Mouse (Mus musculus) liver, postnatal 0 days (tissue): ENCODE data around the gene Hist1h1t. TPM values are rescaled to one million over a fixed set of nuclear protein-coding genes. Genes with fewer than 3 reads are reported as not detected.
A peak's percentile ranks its signal among the peaks of the same experiment; 100 is the strongest.

Experiments
- ATAC-seq: fragments of 200-750 bp; cut with Nextera tagmentation; 2 replicates; pipeline ENCODE4 v1.8.0; 2017; ENCODE audit warnings: mild to moderate bottlenecking, moderate library complexity
- DNase-seq: peaks from one replicate; pipeline ENCODE4 v3.0.0-alpha.2; 2016
- H3K27ac ChIP-seq: fragments of 300-500 bp; sonication (generic); 2 replicates; pipeline ENCODE4 v1.5.1; 2014; ENCODE audit warnings: antibody characterized with exemption, moderate library complexity, mild to moderate bottlenecking, low read depth
- H3K27me3 ChIP-seq: fragments of 300-500 bp; sonication (generic); 2 replicates; pipeline ENCODE4 v1.6.1; 2014; ENCODE audit warnings: low read length, control low read depth, mixed read lengths; ENCODE audit not compliant: insufficient read depth
- H3K36me3 ChIP-seq: fragments of 300-500 bp; sonication (generic); replicated peaks from 2 replicates; pipeline ENCODE4 v1.6.1; 2014; ENCODE audit warnings: mild to moderate bottlenecking, control low read depth, low read length, moderate library complexity, mixed read lengths; ENCODE audit not compliant: insufficient read depth
- H3K4me1 ChIP-seq: fragments of 300-500 bp; sonication (generic); 2 replicates; pipeline ENCODE4 v1.6.1; 2014; ENCODE audit warnings: antibody characterized with exemption, mild to moderate bottlenecking, control low read depth; ENCODE audit not compliant: insufficient read depth
- H3K4me2 ChIP-seq: fragments of 300-500 bp; sonication (generic); 2 replicates; pipeline ENCODE4 v1.6.1; 2014; ENCODE audit warnings: low read depth, mild to moderate bottlenecking, low read length, moderate library complexity, mixed read lengths
- H3K4me3 ChIP-seq: fragments of 300-500 bp; sonication (generic); 2 replicates; pipeline ENCODE4 v1.5.1; 2014; ENCODE audit warnings: low read depth, low read length
- H3K9ac ChIP-seq: fragments of 300-500 bp; sonication (generic); replicated peaks from 2 replicates; pipeline ENCODE4 v1.6.1; 2014; ENCODE audit warnings: mild to moderate bottlenecking, moderate library complexity
- H3K9me3 ChIP-seq: fragments of 300-500 bp; sonication (generic); 2 replicates; pipeline ENCODE4 v1.6.1; 2016; ENCODE audit warnings: mild to moderate bottlenecking, control low read depth, low read length, mixed read lengths
- CTCF ChIP-seq: sonication (generic); IDR thresholded peaks from 2 replicates; pipeline ENCODE4 v1.5.1; 2016; ENCODE audit warnings: antibody characterized with exemption, low read depth
- EP300 ChIP-seq: IDR thresholded peaks from 2 replicates; pipeline ENCODE4 v1.6.1; 2016; ENCODE audit warnings: antibody characterized with exemption, low read depth, mild to moderate bottlenecking
- WGBS: fragments of 180-500 bp; shearing (Covaris S2); extraction: QIAGEN DNeasy Blood & Tissue Kit; methylation state at CpG from one replicate; pipeline ENCODE4 v1.1.7; 2014; ENCODE audit not compliant: insufficient replicate concordance; 5-methylcytosine and 5-hydroxymethylcytosine counted together
- polyA plus RNA-seq: library from polyadenylated mRNA; unstranded; fragments of >200 nt; fragmentation: Nextera tagmentation; extraction: Ambion mirVana; gene quantifications from 2 replicates; pipeline ENCODE4 v1.2.1, GENCODE M21; 2015

Gene Hist1h1t
- polyA plus RNA-seq, 1 experiment from 2014 or later: not detected

GRCm38 (mm10) chr13:23729192-23729525, 33.5 kb downstream of the Hist1h1t start:
- 51% methylated on average over 9 of the region's 9 CpGs for WGBS
- H3K9ac ChIP-seq: no peak overlapping the region
- peaks cover 15% of the 10 kb centered on the region for H3K4me1 ChIP-seq
- TF ChIP-seq CTCF: no peak
- no peak for TF ChIP-seq EP300
- H3K9me3 ChIP-seq: no peaks in the 10 kb centered on the region
- H3K27ac ChIP-seq: peak overlapping the region; percentile 39
- H3K36me3 ChIP-seq: no peaks in the 10 kb centered on the region
- no peaks in the 10 kb centered on the region for H3K27me3 ChIP-seq
- ATAC-seq: no peak
- H3K4me2 ChIP-seq: no peak overlapping the region
- no peak overlapping the region for H3K4me3 ChIP-seq
- peak; percentile 11 for DNase-seq

GRCm38 (mm10) chr13:23729706-23730105, 34.1 kb downstream of the Hist1h1t start:
- H3K27me3 ChIP-seq: no peaks in the 10 kb centered on the region
- DNase-seq (peak; percentile 13), ATAC-seq (no peak)
- H3K27ac ChIP-seq: peak overlapping the region; percentile 39; the same call in 1 of the 2 replicates
- no peaks in the 10 kb centered on the region for H3K36me3 ChIP-seq
- no peak overlapping the region for H3K4me3 ChIP-seq
- H3K4me2 ChIP-seq: no peak overlapping the region
- peaks cover 15% of the 10 kb centered on the region for H3K4me1 ChIP-seq
- TF ChIP-seq CTCF (no peak), EP300 (no peak)
- no peak overlapping the region for H3K9ac ChIP-seq
- 84% methylated on average over 5 of the region's 5 CpGs for WGBS
- no peaks in the 10 kb centered on the region for H3K9me3 ChIP-seq

- 49% methylated on average over 8 of the region's 8 CpGs for WGBS
- Histone ChIP-seq H3K36me3 (no peaks in the 10 kb centered on the region), H3K9me3 (no peaks in the 10 kb centered on the region), H3K4me2 (peak overlapping the region; percentile 10), H3K27ac (no peak overlapping the region), H3K4me3 (no peak overlapping the region), H3K27me3 (no peaks in the 10 kb centered on the region), H3K9ac (no peak overlapping the region), H3K4me1 (peaks cover 15% of the 10 kb centered on the region)
- TF ChIP-seq EP300: peak; percentile 17; the same call in 1 of the 2 replicates
- TF ChIP-seq CTCF: no peak
- DNase-seq: peak; percentile 69
- peak; percentile 92 for ATAC-seq
Measured at GRCm38 (mm10) chr13:23730479-23730878, 34.9 kb downstream of the Hist1h1t start.

- Histone ChIP-seq H3K4me2 (no peak overlapping the region), H3K27me3 (no peaks in the 10 kb centered on the region), H3K4me3 (no peak overlapping the region), H3K9ac (no peak overlapping the region), H3K4me1 (peaks cover 15% of the 10 kb centered on the region), H3K9me3 (no peaks in the 10 kb centered on the region), H3K27ac (no peak overlapping the region), H3K36me3 (no peaks in the 10 kb centered on the region)
- peak; percentile 94 for TF ChIP-seq CTCF
- TF ChIP-seq EP300: no peak
- peak; percentile 16 for DNase-seq
- WGBS: 22% methylated on average over 8 of the region's 8 CpGs
- no peak for ATAC-seq
Measured at GRCm38 (mm10) chr13:23732156-23732804, 36.7 kb downstream of the Hist1h1t start.

- 80% methylated on average over 5 of the region's 5 CpGs for WGBS
- Histone ChIP-seq H3K9ac (no peak overlapping the region), H3K27me3 (no peaks in the 10 kb centered on the region), H3K27ac (no peak overlapping the region), H3K4me3 (no peak overlapping the region), H3K36me3 (no peaks in the 10 kb centered on the region), H3K4me2 (no peak overlapping the region), H3K4me1 (peaks cover 5% of the 10 kb centered on the region; the same call in 1 of the 2 replicates), H3K9me3 (no peaks in the 10 kb centered on the region)
- TF ChIP-seq EP300 (no peak), CTCF (no peak)
- DNase-seq (no peak), ATAC-seq (no peak)
Measured at GRCm38 (mm10) chr13:23737091-23737490, 41.5 kb downstream of the Hist1h1t start.

- Histone ChIP-seq H3K27ac (peak overlapping the region; percentile 100), H3K27me3 (no peaks in the 10 kb centered on the region), H3K9ac (peak overlapping the region; percentile 99), H3K9me3 (no peaks in the 10 kb centered on the region), H3K36me3 (no peaks in the 10 kb centered on the region), H3K4me1 (peaks cover 5% of the 10 kb centered on the region; the same call in 1 of the 2 replicates), H3K4me3 (peak overlapping the region; percentile 72), H3K4me2 (peak overlapping the region; percentile 86)
- DNase-seq (peak; percentile 47), ATAC-seq (no peak)
- no peak for TF ChIP-seq CTCF
- no peak for TF ChIP-seq EP300
- WGBS: 24% methylated on average over 4 of the region's 4 CpGs
Measured at GRCm38 (mm10) chr13:23738041-23738440, 42.4 kb downstream of the Hist1h1t start.
